Mouse (Mus musculus) kidney, embryonic 16.5 days (tissue): ENCODE results near the gene Alpk1. TPM values are rescaled to one million over a fixed set of nuclear protein-coding genes. Genes with fewer than 3 reads are reported as not detected.

ENCODE experiments used
- ATAC-seq: fragments of 200-750 bp; cut with Nextera tagmentation; 2 replicates; pipeline ENCODE4 v1.8.0; 2017; ENCODE audit warnings: moderate TSS enrichment; ENCODE audit not compliant: low FRiP score, low TSS enrichment
- H3K27ac ChIP-seq: fragments of 300-500 bp; sonication (generic); 2 replicates; pipeline ENCODE4 v1.5.1; 2014; ENCODE audit warnings: low read length
- H3K27me3 ChIP-seq: fragments of 300-500 bp; sonication (generic); 2 replicates; pipeline ENCODE4 v1.6.1; 2014; ENCODE audit warnings: low read length, control low read depth, mixed read lengths; ENCODE audit not compliant: insufficient read depth
- H3K36me3 ChIP-seq: fragments of 300-500 bp; sonication (generic); 2 replicates; pipeline ENCODE4 v1.6.1; 2014; ENCODE audit warnings: low read length, control low read depth, mixed read lengths; ENCODE audit not compliant: insufficient read depth
- H3K4me1 ChIP-seq: fragments of 300-500 bp; sonication (generic); 2 replicates; pipeline ENCODE4 v1.6.1; 2014; ENCODE audit warnings: low read length, control low read depth, mixed read lengths; ENCODE audit not compliant: insufficient read depth
- H3K4me2 ChIP-seq: fragments of 300-500 bp; sonication (generic); replicated peaks from 2 replicates; pipeline ENCODE4 v1.6.1; 2014; ENCODE audit warnings: low read depth, low read length
- H3K4me3 ChIP-seq: fragments of 300-500 bp; sonication (generic); 2 replicates; pipeline ENCODE4 v1.5.1; 2014; ENCODE audit warnings: mild to moderate bottlenecking, low read length
- H3K9ac ChIP-seq: fragments of 300-500 bp; sonication (generic); replicated peaks from 2 replicates; pipeline ENCODE4 v1.6.1; 2014; ENCODE audit warnings: low read length
- H3K9me3 ChIP-seq: fragments of 300-500 bp; sonication (generic); 2 replicates; pipeline ENCODE4 v1.6.1; 2016; ENCODE audit warnings: low read length, control low read depth
- WGBS: fragments of 180-500 bp; shearing (Covaris S2); extraction: QIAGEN DNeasy Blood & Tissue Kit; methylation state at CpG from one replicate; pipeline ENCODE4 v1.1.7; 2014; 5-methylcytosine and 5-hydroxymethylcytosine counted together
- polyA plus RNA-seq: library from polyadenylated mRNA; unstranded; fragments of >200 nt; fragmentation: Nextera tagmentation; extraction: Ambion mirVana; gene quantifications from 2 replicates; pipeline ENCODE4 v1.2.1, GENCODE M21; 2015

Alpk1 gene
- polyA plus RNA-seq, 1 experiment from 2014 or later = 1.2 TPM

DNA sequence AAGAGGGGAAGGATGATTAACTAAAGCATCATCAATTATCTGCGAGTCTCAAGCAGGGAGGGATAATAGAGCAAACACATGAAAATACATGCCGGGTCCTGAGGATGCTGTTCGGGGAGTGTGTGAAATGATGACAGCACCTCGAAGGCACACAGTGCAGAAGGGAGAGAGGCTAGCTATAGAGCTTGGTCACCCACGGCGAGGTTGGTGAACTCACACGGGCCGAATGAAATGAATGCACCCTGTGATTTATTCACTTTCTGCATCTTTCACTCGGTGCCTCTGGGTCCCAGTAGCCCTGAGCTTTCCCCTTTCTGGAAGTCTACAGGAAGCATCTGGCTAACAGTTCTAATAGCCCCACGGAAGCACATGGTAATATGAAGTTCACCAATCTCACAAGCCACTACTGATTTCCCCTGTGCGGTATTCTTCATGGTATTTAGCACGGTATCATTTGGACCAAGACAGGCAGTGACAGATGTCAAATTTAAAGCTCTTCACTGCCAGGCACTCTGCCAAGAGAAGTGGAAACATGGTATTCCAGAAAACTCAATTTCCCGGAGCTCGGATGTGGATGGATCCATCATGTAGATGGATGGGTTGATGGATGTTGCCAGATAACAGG is 50.7 kb downstream of the Alpk1 start:
- Histone ChIP-seq H3K9ac (no peak overlapping the region), H3K4me1 (no peaks in the 10 kb centered on the region), H3K36me3 (no peaks in the 10 kb centered on the region), H3K27me3 (no peaks in the 10 kb centered on the region), H3K27ac (no peak overlapping the region), H3K9me3 (no peaks in the 10 kb centered on the region), H3K4me3 (no peak overlapping the region), H3K4me2 (no peak overlapping the region)
- WGBS = 70% methylated on average over 14 of the region's 14 CpGs
- ATAC-seq = no peak

DNA sequence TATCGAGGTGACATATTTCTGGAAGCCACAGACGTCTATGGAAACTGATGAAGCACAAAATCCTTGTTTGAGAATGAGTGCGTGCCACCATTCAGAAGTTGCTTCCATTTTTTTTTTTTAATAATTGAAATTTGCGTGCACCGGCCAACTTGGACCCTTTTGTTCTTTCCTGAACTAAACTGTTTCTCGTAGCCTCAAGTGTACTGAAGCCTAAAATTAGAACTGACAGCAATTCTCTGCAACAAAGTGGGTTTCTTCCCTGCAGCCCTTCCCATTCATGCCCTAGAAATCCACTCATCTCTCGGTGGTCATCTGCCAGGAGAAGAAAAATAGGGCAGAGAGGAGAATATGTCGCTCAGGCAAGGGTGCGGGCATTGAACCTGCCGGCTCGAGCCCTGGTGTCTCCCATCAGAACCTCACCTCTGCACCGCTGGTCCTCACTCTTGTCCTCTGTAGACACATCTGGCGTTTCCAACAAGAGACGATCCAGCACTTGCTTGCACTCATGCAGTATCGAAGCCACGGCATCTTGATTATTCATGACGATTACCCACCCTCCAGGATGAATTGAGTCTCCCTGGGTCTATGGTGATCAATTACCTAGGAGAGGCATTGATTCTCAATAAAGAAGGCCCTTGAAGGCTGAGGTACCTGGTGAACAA is 51.3 kb downstream of the Alpk1 start:
- 85% methylated on average over 17 of the region's 17 CpGs for WGBS
- Histone ChIP-seq H3K9me3 (no peaks in the 10 kb centered on the region), H3K36me3 (no peaks in the 10 kb centered on the region), H3K27me3 (no peaks in the 10 kb centered on the region), H3K4me1 (no peaks in the 10 kb centered on the region), H3K9ac (no peak overlapping the region), H3K4me2 (no peak overlapping the region), H3K4me3 (no peak overlapping the region), H3K27ac (no peak overlapping the region)
- no peak for ATAC-seq

- 72% methylated on average over 9 of the region's 9 CpGs for WGBS
- no peaks in the 10 kb centered on the region for H3K9me3 ChIP-seq
These were observed 52.3 kb downstream of the Alpk1 start for GRCm38 (mm10) chr3:127728046-127728445.

GRCm38 (mm10) chr3:127720948-127721347 is 59.4 kb downstream of the Alpk1 start:
- no peaks in the 10 kb centered on the region; the same call in 1 of the 2 replicates for H3K4me1 ChIP-seq
- H3K4me2 ChIP-seq = no peak overlapping the region
- no peak for ATAC-seq
- no peaks in the 10 kb centered on the region for H3K9me3 ChIP-seq
- WGBS = 58% methylated on average over 4 of the region's 4 CpGs
- no peaks in the 10 kb centered on the region for H3K27me3 ChIP-seq
- H3K27ac ChIP-seq = no peak overlapping the region
- H3K9ac ChIP-seq = no peak overlapping the region
- no peaks in the 10 kb centered on the region for H3K36me3 ChIP-seq
- no peak overlapping the region for H3K4me3 ChIP-seq

More at GRCm38 (mm10) chr3:127728046-127728445, 52.3 kb downstream of the Alpk1 start:
- H3K4me3 ChIP-seq = no peak overlapping the region
- no peak overlapping the region for H3K4me2 ChIP-seq
- no peak for ATAC-seq
- no peak overlapping the region for H3K9ac ChIP-seq
- no peaks in the 10 kb centered on the region for H3K27me3 ChIP-seq
- H3K36me3 ChIP-seq = no peaks in the 10 kb centered on the region
- no peaks in the 10 kb centered on the region for H3K4me1 ChIP-seq
- H3K27ac ChIP-seq = no peak overlapping the region

DNA sequence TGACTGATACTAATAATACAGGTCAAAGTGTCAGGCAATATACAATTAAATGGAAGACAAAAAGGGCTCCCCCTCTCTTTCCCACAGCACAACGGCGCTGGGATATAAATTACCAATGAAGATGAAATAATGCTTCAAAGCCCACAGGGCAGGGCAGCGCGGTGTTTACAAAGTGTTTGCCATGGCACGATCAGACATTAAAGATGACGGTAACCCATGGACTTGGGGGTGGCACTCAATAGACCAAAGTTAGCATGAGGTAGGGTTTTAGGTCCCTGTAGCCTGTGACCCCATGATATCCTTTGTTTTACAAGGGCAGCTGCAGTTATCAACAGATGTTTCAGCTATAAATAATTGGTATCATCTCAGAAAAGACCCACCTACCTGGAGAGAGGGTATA is 60.3 kb downstream of the Alpk1 start:
- H3K27me3 ChIP-seq = no peaks in the 10 kb centered on the region
- 33% methylated on average over 6 of the region's 6 CpGs for whole genome bisulfite sequencing
- H3K4me1 ChIP-seq = no peaks in the 10 kb centered on the region; the same call in 1 of the 2 replicates
- no peak overlapping the region for H3K4me3 ChIP-seq
- H3K36me3 ChIP-seq = no peaks in the 10 kb centered on the region
- H3K4me2 ChIP-seq = no peak overlapping the region
- no peak overlapping the region for H3K27ac ChIP-seq
- no peaks in the 10 kb centered on the region for H3K9me3 ChIP-seq
- H3K9ac ChIP-seq = no peak overlapping the region
- ATAC-seq = no peak

DNA sequence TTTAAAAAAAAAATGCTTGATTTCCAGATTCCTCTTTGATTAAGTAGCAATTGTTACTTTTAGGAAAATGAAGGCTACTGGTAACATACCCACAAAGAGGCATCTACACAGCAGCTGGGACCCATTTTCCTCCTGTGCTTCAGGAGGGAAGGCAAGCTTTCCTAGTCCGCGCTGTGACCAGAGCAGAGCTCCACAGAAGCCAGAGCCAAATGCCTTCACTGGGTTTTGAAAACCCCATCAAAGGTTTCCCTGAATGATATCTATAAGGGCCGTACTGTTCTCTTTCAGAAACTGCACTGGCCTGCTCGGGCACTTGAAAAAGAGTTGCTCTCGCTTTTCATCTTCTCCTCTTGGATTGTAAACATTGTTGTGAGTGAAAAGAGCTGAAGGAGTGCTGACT is 60.7 kb downstream of the Alpk1 start:
- Histone ChIP-seq H3K4me2 (no peak overlapping the region), H3K36me3 (no peaks in the 10 kb centered on the region), H3K27me3 (no peaks in the 10 kb centered on the region), H3K27ac (no peak overlapping the region), H3K4me3 (no peak overlapping the region), H3K4me1 (no peaks in the 10 kb centered on the region; the same call in 1 of the 2 replicates), H3K9ac (no peak overlapping the region), H3K9me3 (no peaks in the 10 kb centered on the region)
- 60% methylated on average over 5 of the region's 5 CpGs for WGBS
- ATAC-seq = no peak

DNA sequence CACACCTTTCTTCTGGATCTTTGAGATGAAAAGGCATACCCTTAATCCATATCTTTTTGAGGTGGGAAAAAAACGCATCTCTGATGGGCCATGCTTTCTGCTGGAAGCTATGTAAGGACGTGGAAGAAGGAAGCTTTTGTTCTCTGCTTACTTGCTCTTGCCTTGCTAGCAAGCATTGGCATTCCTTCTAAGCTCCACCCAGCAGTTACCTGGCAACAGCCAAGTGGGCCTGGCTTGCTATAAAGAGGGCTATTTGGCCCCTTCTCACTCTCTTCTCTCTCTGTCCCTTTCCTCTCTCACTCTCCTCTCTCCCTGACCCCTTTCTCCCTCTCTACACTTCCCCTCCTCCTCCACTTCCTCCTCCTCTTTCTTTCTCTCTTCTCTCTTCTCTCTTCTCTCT is 63.6 kb downstream of the Alpk1 start:
- H3K9ac ChIP-seq = no peak overlapping the region
- H3K4me2 ChIP-seq = no peak overlapping the region
- H3K9me3 ChIP-seq = no peaks in the 10 kb centered on the region
- no peak overlapping the region for H3K27ac ChIP-seq
- no peaks in the 10 kb centered on the region for H3K27me3 ChIP-seq
- H3K4me1 ChIP-seq = no peaks in the 10 kb centered on the region; the same call in 1 of the 2 replicates
- WGBS = 37% methylated on average over 2 of the region's 2 CpGs
- H3K36me3 ChIP-seq = no peaks in the 10 kb centered on the region
- ATAC-seq = 0 out of 2 replicates have a peak, but pooled peaks have one; percentile 54
- no peak overlapping the region for H3K4me3 ChIP-seq

DNA sequence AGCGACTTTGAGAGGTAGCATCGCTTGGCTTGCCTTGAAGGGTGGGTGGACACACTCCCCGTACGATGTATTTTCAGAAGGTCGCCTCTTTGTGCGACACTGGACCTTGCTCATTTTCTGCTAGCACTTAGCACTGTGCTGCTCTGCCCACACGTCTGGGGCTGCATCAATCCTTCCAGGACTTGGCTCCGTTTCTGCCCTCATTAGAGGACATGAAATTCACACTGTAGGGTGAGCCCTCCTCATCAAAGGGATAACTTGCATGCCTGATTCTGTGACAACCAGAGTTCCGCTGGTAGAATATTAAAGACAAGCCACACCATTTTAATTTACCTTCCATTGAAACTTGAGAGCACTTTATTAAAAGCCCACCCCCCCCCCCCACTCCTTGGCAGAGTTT is 67.2 kb downstream of the Alpk1 start:
- peak; percentile 61; the same call in 1 of the 2 replicates for ATAC-seq
- no peak overlapping the region for H3K4me3 ChIP-seq
- WGBS = 38% methylated on average over 9 of the region's 9 CpGs
- H3K36me3 ChIP-seq = no peaks in the 10 kb centered on the region
- H3K4me2 ChIP-seq = no peak overlapping the region
- H3K4me1 ChIP-seq = no peaks in the 10 kb centered on the region
- no peak overlapping the region for H3K27ac ChIP-seq
- no peaks in the 10 kb centered on the region for H3K27me3 ChIP-seq
- no peak overlapping the region for H3K9ac ChIP-seq
- no peaks in the 10 kb centered on the region for H3K9me3 ChIP-seq

DNA sequence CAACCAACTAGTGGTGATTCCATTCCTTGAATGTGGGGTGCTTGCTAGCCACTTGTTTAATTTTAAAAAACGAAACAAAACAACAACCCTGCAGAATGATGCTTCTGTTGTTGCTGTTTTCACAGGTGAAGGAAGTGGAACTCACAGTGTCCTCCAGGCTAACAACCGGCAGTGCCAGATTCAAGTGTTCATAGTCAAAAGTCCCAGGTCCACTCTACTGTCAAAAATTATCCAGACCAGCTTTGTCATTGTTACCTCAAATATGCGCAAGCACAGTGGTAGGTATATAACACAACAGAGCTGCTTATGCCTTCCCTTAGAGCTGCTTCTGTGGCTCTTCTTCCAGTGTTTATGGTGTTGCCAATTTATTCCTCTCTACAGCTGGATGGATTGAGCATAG is 68.8 kb downstream of the Alpk1 start:
- H3K4me1 ChIP-seq = no peaks in the 10 kb centered on the region
- no peak overlapping the region for H3K27ac ChIP-seq
- no peak overlapping the region for H3K4me2 ChIP-seq
- no peaks in the 10 kb centered on the region for H3K9me3 ChIP-seq
- ATAC-seq = no peak
- H3K4me3 ChIP-seq = no peak overlapping the region
- WGBS = 85% methylated on average over 3 of the region's 3 CpGs
- no peak overlapping the region for H3K9ac ChIP-seq
- 0 out of 2 replicates have a peak, but pooled peaks cover 4% of the 10 kb centered on the region for H3K27me3 ChIP-seq
- no peaks in the 10 kb centered on the region for H3K36me3 ChIP-seq

DNA sequence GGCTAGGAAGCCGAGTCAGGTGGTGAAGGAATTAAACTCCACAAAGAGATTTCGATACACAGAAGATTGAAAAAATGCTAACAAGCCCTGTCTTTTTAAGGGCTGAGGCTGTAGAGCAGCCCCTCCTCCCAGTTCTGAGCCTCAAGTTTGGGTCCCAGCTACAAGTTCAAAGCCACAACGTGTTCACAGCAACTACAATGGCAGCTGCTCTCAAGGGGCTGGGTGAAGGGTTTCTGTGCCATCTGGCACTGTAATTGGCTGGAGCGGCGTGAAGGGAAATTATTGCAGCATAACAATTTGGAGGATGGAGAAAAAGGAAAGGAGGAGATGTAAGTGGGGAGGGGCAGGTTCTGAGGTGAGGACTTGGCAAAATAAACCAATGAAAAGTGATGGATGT is 73.2 kb downstream of the Alpk1 start:
- 86% methylated on average over 5 of the region's 5 CpGs for WGBS
- no peak overlapping the region for H3K27ac ChIP-seq
- no peak overlapping the region for H3K4me2 ChIP-seq
- no peak overlapping the region for H3K4me3 ChIP-seq
- no peaks in the 10 kb centered on the region for H3K36me3 ChIP-seq
- H3K9me3 ChIP-seq = no peaks in the 10 kb centered on the region
- no peak overlapping the region for H3K9ac ChIP-seq
- ATAC-seq = no peak
- H3K4me1 ChIP-seq = peaks cover 3% of the 10 kb centered on the region; the same call in 1 of the 2 replicates
- H3K27me3 ChIP-seq = 0 out of 2 replicates have a peak, but pooled peaks cover 4% of the 10 kb centered on the region
